Mouse (Mus musculus): Measurements from ENCODE around the gene Glra4.

DNA sequence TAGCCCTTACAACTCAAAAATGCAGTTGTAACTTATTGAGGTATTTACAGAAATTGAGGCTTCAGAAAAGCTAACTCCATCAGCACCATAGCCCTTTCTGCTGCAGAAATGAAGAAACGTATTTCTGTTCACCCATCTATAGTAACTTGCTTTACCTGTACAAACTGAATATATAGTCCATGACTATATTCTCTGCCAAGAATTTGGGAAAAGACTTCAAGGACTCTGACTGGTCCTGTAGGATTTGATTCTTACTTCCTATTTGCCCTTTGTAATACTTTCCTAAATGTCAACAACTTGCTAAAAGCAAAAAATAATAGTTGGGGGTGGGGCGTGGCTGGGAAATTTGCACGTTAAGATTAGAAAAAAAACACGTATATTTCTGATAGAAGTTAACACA is 47.9 kb downstream of the Glra4 start:
- TF ChIP-seq CTCF (IDR thresholded peaks at IDR 0.05; ENCODE audit: low read depth) (no peak), EP300 (IDR thresholded peaks at IDR 0.05; ENCODE audit: low read depth) (no peak)
